Mouse (Mus musculus) spleen, adult 18-20 months (tissue): ENCODE results near the gene Amy2a3.
"Not testable (repeated sequence)": the region's sequence is repeated elsewhere in the genome, so short reads cannot be mapped to it uniquely, and the experiment has no call there.

Source experiments
- DNase-seq, 2 experiments: peaks; one replicate each; pipeline ENCODE4 v3.0.0; 2022; ENCODE audit warnings: mixed read lengths in 2 of 2

The Amy2a3 gene

DNA sequence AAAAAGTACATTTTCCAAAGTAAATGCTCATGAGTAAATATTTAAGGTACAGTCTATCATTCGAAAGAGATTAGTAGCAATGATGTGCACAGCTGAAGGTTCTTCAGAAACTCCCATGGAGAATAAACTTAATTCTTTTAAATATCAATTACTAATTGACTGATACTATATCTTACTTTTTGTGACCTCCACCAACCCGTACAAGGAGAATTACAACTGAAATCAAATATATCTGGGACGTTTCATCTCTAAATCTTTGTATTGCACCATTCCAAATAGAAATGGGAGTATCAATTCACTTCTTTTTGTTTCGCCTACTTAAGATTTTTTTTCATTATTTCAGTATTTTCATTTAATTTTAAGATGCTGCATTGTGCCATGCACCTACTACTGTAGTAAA is at the start of gene Amy2a3:
TSS of gene Amy2a3 (minus strand) at position 101 of the 400 bp plus-strand sequence.
- DNase-seq: not testable (repeated sequence)

DNA sequence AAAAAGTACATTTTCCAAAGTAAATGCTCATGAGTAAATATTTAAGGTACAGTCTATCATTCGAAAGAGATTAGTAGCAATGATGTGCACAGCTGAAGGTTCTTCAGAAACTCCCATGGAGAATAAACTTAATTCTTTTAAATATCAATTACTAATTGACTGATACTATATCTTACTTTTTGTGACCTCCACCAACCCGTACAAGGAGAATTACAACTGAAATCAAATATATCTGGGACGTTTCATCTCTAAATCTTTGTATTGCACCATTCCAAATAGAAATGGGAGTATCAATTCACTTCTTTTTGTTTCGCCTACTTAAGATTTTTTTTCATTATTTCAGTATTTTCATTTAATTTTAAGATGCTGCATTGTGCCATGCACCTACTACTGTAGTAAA is 32.7 kb upstream of the Amy2a3 start, which contains the start of gene Amy2a2:
TSS of gene Amy2a2 (minus strand) at position 101 of the 400 bp plus-strand sequence.
- DNase-seq: not testable (repeated sequence)

DNA sequence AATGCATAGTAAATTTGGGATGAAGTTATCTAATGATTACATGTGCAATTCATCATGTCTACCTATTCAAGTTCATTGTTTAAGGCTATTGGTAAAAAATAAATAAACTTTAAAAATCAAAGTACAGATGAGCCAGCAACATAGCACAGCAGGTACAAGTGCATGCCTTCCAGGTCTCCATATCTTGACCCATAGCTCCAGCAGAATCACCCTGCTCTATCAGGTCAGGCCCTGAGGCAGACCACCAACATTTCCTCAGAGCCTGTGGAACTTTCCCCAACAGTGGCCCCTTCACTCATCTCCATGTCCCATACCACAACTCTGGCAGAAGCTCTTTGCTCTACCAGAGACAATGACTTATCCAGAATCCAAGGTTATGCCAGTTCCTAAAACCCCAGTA is 21.6 kb upstream of the Amy2a3 start:
- not testable (repeated sequence) for DNase-seq

DNA sequence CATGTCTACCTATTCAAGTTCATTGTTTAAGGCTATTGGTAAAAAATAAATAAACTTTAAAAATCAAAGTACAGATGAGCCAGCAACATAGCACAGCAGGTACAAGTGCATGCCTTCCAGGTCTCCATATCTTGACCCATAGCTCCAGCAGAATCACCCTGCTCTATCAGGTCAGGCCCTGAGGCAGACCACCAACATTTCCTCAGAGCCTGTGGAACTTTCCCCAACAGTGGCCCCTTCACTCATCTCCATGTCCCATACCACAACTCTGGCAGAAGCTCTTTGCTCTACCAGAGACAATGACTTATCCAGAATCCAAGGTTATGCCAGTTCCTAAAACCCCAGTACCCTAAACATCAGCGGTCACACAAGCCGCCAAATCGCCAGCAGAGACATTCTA is 10.9 kb downstream of the Amy2a3 start:
- DNase-seq: not testable (repeated sequence)

DNA sequence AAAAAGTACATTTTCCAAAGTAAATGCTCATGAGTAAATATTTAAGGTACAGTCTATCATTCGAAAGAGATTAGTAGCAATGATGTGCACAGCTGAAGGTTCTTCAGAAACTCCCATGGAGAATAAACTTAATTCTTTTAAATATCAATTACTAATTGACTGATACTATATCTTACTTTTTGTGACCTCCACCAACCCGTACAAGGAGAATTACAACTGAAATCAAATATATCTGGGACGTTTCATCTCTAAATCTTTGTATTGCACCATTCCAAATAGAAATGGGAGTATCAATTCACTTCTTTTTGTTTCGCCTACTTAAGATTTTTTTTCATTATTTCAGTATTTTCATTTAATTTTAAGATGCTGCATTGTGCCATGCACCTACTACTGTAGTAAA is 32.5 kb downstream of the Amy2a3 start, which contains the start of gene Amy2a4:
TSS of gene Amy2a4 (minus strand) at position 101 of the 400 bp plus-strand sequence.
- DNase-seq: not testable (repeated sequence)

DNA sequence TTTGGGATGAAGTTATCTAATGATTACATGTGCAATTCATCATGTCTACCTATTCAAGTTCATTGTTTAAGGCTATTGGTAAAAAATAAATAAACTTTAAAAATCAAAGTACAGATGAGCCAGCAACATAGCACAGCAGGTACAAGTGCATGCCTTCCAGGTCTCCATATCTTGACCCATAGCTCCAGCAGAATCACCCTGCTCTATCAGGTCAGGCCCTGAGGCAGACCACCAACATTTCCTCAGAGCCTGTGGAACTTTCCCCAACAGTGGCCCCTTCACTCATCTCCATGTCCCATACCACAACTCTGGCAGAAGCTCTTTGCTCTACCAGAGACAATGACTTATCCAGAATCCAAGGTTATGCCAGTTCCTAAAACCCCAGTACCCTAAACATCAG is 43.6 kb downstream of the Amy2a3 start:
- DNase-seq: not testable (repeated sequence)

DNA sequence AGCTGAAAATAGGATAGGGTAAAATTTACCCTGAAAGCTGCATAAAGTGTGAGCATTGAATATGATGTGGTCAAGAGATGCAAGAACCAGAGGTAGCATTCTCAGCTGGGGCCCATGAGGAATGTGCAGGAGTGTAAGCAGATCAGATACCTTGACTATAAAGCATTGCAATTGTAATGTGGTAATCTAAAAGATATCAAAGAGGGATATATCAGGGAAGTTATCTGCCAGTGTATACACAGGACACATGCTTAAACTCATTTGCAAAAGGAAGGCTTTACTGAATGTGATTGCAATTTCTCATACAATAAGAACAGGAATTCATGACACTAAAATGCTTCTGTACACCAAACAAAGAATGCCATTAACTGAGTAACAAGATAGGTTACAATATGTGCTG is 44.3 kb downstream of the Amy2a3 start:
- DNase-seq: not testable (repeated sequence)
